Mouse (Mus musculus) B cell, adult 2 months (primary cell): ENCODE results near the gene Gabrr1.

Experiments used
- DNase-seq, 2 experiments: peaks; one replicate each; pipeline ENCODE4 v3.0.0; 2022

The Gabrr1 gene

GRCm38 (mm10) chr4:33208881-33209841, 76.8 kb downstream of the Gabrr1 start, which contains the start of gene Srsf12:
Gene Srsf12, plus strand, starts transcription at chr4:33208991.
- DNase-seq, result peak; percentile 13 to 30
